Mouse (Mus musculus): ENCODE data around the gene Ssu72. TPM values are rescaled to one million over a fixed set of nuclear protein-coding genes. Genes with fewer than 3 reads are reported as not detected.

Ssu72 gene
- polyA plus RNA-seq, 1 experiment from 2014 or later = 115 TPM

DNA sequence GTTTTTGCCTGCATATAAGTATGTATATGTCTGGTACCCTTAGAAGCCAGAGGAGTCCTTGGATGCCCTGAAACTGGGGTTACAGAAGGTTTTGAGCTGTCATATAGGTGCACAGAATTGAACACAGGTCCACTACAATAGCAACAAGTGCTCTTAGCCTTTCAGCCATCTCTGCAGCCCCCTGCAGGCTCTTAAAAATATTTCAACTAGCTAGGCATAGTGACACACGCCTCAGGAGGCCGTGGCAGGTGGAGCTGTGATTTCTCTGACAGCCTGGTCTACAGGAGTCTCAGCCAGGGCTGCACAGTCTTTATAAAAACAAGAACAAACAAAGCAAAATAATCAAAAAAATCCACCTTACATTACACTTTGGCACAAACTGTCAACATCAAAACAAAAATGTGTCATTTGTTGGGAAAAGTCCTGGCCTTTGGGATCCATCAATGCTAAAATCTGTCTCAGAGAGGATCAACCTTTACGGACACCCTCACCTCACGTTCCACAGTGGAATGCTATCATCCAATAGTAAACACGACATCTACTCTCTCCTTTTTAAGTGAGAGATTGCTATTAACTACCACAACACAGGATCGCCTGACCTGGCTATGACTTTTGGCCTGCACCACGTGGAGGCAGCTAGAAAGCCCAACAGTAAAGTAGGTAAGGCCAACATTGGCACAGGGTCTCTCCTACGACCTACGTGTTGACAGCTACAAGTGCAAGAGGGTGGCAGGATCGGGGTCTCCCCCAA is 55.4 kb downstream of the Ssu72 start:
- ATAC-seq (ENCODE audit: insufficient number of reproducible peaks, insufficient read depth, low FRiP score, low read depth) = 0 out of 2 replicates have a peak, but pooled peaks have one; percentile 6
- 2% methylated on average over 10 of the region's 10 CpGs for WGBS
- peak overlapping the region; percentile 57 to 87 for H3K27ac ChIP-seq (replicated peaks in 1 of 2; ENCODE audit: control insufficient read depth in 1 of 2, insufficient read depth in 1 of 2, low read depth in 2 of 2, low read length in 2 of 2)

GRCm38 (mm10) chr4:155760613-155761355 is 56.2 kb downstream of the Ssu72 start, which contains the start of gene Atad3a:
Gene Atad3a, minus strand, starts transcription at chr4:155761093.
- WGBS = under 1% methylated on average over 68 of the region's 68 CpGs
- no peaks in the 10 kb centered on the region for H3K9me3 ChIP-seq (ENCODE audit: control insufficient read depth, low read length)
- H3K4me1 ChIP-seq (ENCODE audit: control insufficient read depth in 2 of 2, insufficient read depth in 2 of 2, low read length in 2 of 2) = peaks cover 12 to 35% of the 10 kb centered on the region in 2 experiments
- H3K27ac ChIP-seq (replicated peaks in 1 of 2; ENCODE audit: control insufficient read depth in 1 of 2, insufficient read depth in 1 of 2, low read depth in 2 of 2, low read length in 2 of 2) = peak within 1 kb of the TSS; percentile 57 to 87
- ATAC-seq (ENCODE audit: insufficient number of reproducible peaks, insufficient read depth, low FRiP score, low read depth) = peak; percentile 91
- H3K9ac ChIP-seq (ENCODE audit: low read length) = peak within 1 kb of the TSS; percentile 83
- H3K4me2 ChIP-seq (ENCODE audit: low read length) = peak within 1 kb of the TSS; percentile 97
- peak within 1 kb of the TSS; percentile 63 to 85 for H3K4me3 ChIP-seq (ENCODE audit: control insufficient read depth in 1 of 2, insufficient read depth in 1 of 2, low read depth in 1 of 2, low read length in 2 of 2)
- peaks cover 23% of the 10 kb centered on the region for H3K36me3 ChIP-seq (ENCODE audit: control insufficient read depth, insufficient read depth, low read length)
- no peaks in the 10 kb centered on the region for H3K27me3 ChIP-seq (ENCODE audit: control insufficient read depth, insufficient read depth, low read length)

More for the DNA sequence above, 55.4 kb downstream of the Ssu72 start:
- peak overlapping the region; percentile 94 for H3K4me2 ChIP-seq (ENCODE audit: low read length)
- peaks cover 12 to 35% of the 10 kb centered on the region in 2 experiments for H3K4me1 ChIP-seq (ENCODE audit: control insufficient read depth in 2 of 2, insufficient read depth in 2 of 2, low read length in 2 of 2)
- peak overlapping the region; percentile 63 to 85 for H3K4me3 ChIP-seq (ENCODE audit: control insufficient read depth in 1 of 2, insufficient read depth in 1 of 2, low read depth in 1 of 2, low read length in 2 of 2)
- H3K9me3 ChIP-seq (ENCODE audit: control insufficient read depth, low read length) = no peaks in the 10 kb centered on the region
- H3K27me3 ChIP-seq (ENCODE audit: control insufficient read depth, insufficient read depth, low read length) = no peaks in the 10 kb centered on the region
- H3K9ac ChIP-seq (ENCODE audit: low read length) = peak overlapping the region; percentile 81
- H3K36me3 ChIP-seq (ENCODE audit: control insufficient read depth, insufficient read depth, low read length) = peaks cover 31% of the 10 kb centered on the region

DNA sequence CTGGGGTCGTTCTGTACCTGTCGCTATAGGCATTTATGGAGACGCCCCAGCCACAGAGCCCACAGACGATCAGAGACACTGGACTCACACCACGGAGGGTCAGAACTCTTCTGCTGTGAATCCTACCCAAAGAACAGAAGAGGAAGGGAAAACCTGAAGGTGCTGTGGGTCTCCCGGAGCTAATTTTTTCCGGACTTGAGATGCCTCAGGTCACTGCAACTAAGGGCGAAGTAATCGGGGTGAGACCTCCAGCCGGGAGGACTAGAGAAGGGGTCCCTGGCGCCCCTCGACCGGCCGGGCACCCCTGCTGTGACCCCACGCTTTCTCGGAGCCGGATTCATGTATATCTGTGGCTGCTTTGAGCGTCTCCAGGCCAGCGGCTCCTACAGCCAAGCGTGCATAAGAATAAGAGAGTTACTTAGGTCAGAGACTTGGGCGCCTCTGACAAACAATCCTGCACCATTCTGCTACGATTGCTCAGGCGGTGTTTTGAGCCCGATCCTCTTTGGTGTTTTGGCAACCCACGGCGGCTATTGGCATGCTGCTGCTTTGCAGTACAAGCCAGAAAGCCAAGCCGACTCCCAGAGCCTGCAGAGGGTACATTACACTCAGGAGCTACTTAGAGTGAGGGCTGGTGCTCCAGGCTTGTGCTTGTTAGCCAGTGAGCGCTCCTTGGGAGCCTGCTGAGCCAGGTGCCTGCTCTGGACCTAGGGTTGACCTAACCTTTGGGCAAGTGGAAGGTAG is 56.9 kb downstream of the Ssu72 start:
- Histone ChIP-seq H3K4me1 (ENCODE audit: control insufficient read depth in 2 of 2, insufficient read depth in 2 of 2, low read length in 2 of 2) (peaks cover 12 to 35% of the 10 kb centered on the region in 2 experiments), H3K4me3 (ENCODE audit: control insufficient read depth in 1 of 2, insufficient read depth in 1 of 2, low read depth in 1 of 2, low read length in 2 of 2) (peak overlapping the region; percentile 63 to 85), H3K4me2 (ENCODE audit: low read length) (peak overlapping the region; percentile 97), H3K36me3 (ENCODE audit: control insufficient read depth, insufficient read depth, low read length) (peaks cover 16% of the 10 kb centered on the region), H3K9ac (ENCODE audit: low read length) (peak overlapping the region; percentile 83), H3K9me3 (ENCODE audit: control insufficient read depth, low read length) (no peaks in the 10 kb centered on the region), H3K27me3 (ENCODE audit: control insufficient read depth, insufficient read depth, low read length) (no peaks in the 10 kb centered on the region), H3K27ac (replicated peaks in 1 of 2; ENCODE audit: control insufficient read depth in 1 of 2, insufficient read depth in 1 of 2, low read depth in 2 of 2, low read length in 2 of 2) (peak overlapping the region in 1 of 2 experiments; percentile 48; a peak in 2 of 4 replicates)
- no peak for ATAC-seq (ENCODE audit: insufficient number of reproducible peaks, insufficient read depth, low FRiP score, low read depth)
- WGBS = 3% methylated on average over 28 of the region's 28 CpGs

- Histone ChIP-seq H3K36me3 (ENCODE audit: control insufficient read depth, insufficient read depth, low read length) (peaks cover 8% of the 10 kb centered on the region; the same call in 1 of the 2 replicates), H3K9ac (ENCODE audit: low read length) (no peak overlapping the region), H3K27me3 (ENCODE audit: control insufficient read depth, insufficient read depth, low read length) (no peaks in the 10 kb centered on the region), H3K4me2 (ENCODE audit: low read length) (0 out of 2 replicates have a peak overlapping the region, but pooled peaks have one; percentile 97), H3K27ac (replicated peaks in 1 of 2; ENCODE audit: control insufficient read depth in 1 of 2, insufficient read depth in 1 of 2, low read depth in 2 of 2, low read length in 2 of 2) (no peak overlapping the region), H3K4me1 (ENCODE audit: control insufficient read depth in 2 of 2, insufficient read depth in 2 of 2, low read length in 2 of 2) (peaks cover 7 to 29% of the 10 kb centered on the region in 2 experiments), H3K9me3 (ENCODE audit: control insufficient read depth, low read length) (no peaks in the 10 kb centered on the region), H3K4me3 (ENCODE audit: control insufficient read depth in 1 of 2, insufficient read depth in 1 of 2, low read depth in 1 of 2, low read length in 2 of 2) (no peak overlapping the region)
- 78% methylated on average over 3 of the region's 3 CpGs for WGBS
- ATAC-seq (ENCODE audit: insufficient number of reproducible peaks, insufficient read depth, low FRiP score, low read depth) = no peak
These were observed 57.8 kb downstream of the Ssu72 start for GRCm38 (mm10) chr4:155762357-155762756.

DNA sequence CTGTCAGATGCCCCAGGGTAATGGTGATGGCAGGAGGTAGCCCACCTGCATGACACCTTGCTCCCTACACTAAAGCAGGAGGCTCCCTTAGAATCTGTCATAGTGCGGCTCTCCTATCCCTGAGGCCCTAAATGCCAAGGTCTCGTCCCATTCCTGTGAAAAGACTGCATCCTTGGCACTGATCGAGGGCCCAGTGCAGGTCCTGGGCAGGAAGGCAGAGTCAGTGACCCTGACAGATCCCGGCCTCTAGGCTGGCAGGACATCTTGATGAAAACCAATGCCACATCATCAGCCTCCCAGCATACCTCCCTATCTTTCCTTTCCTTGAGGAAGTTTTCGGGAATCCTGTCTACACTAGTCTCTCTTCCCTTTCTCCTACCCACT is 64.9 kb downstream of the Ssu72 start:
- WGBS = 63% methylated on average over 5 of the region's 5 CpGs
- ATAC-seq (ENCODE audit: insufficient number of reproducible peaks, insufficient read depth, low FRiP score, low read depth) = no peak

GRCm38 (mm10) chr4:155769880-155770512 is 65.4 kb downstream of the Ssu72 start:
- peak overlapping the region; percentile 20 to 75 for H3K27ac ChIP-seq (replicated peaks in 1 of 2; ENCODE audit: control insufficient read depth in 1 of 2, insufficient read depth in 1 of 2, low read depth in 2 of 2, low read length in 2 of 2)
- peaks cover 8 to 17% of the 10 kb centered on the region in 2 experiments; a peak in 3 of 4 replicates for H3K4me1 ChIP-seq (ENCODE audit: control insufficient read depth in 2 of 2, insufficient read depth in 2 of 2, low read length in 2 of 2)
- H3K36me3 ChIP-seq (ENCODE audit: control insufficient read depth, insufficient read depth, low read length) = no peaks in the 10 kb centered on the region
- H3K4me3 ChIP-seq (ENCODE audit: control insufficient read depth in 1 of 2, insufficient read depth in 1 of 2, low read depth in 1 of 2, low read length in 2 of 2) = peak overlapping the region; percentile 63
- H3K27me3 ChIP-seq (ENCODE audit: control insufficient read depth, insufficient read depth, low read length) = peaks cover 35% of the 10 kb centered on the region
- H3K9me3 ChIP-seq (ENCODE audit: control insufficient read depth, low read length) = no peaks in the 10 kb centered on the region
- WGBS = under 1% methylated on average over 39 of the region's 39 CpGs
- ATAC-seq (ENCODE audit: insufficient number of reproducible peaks, insufficient read depth, low FRiP score, low read depth) = peak; percentile 87
- H3K9ac ChIP-seq (ENCODE audit: low read length) = peak overlapping the region; percentile 88
- H3K4me2 ChIP-seq (ENCODE audit: low read length) = peak overlapping the region; percentile 90

More for the DNA sequence above, 64.9 kb downstream of the Ssu72 start:
- Histone ChIP-seq H3K27ac (replicated peaks in 1 of 2; ENCODE audit: control insufficient read depth in 1 of 2, insufficient read depth in 1 of 2, low read depth in 2 of 2, low read length in 2 of 2) (no peak overlapping the region; a peak in 1 of 4 replicates), H3K9me3 (ENCODE audit: control insufficient read depth, low read length) (no peaks in the 10 kb centered on the region), H3K4me2 (ENCODE audit: low read length) (peak overlapping the region; percentile 90), H3K9ac (ENCODE audit: low read length) (peak overlapping the region; percentile 88), H3K27me3 (ENCODE audit: control insufficient read depth, insufficient read depth, low read length) (peaks cover 35% of the 10 kb centered on the region), H3K4me3 (ENCODE audit: control insufficient read depth in 1 of 2, insufficient read depth in 1 of 2, low read depth in 1 of 2, low read length in 2 of 2) (peak overlapping the region in 1 of 2 experiments; percentile 63; a peak in 2 of 4 replicates), H3K4me1 (ENCODE audit: control insufficient read depth in 2 of 2, insufficient read depth in 2 of 2, low read length in 2 of 2) (peaks cover 4 to 12% of the 10 kb centered on the region in 2 experiments; a peak in 3 of 4 replicates), H3K36me3 (ENCODE audit: control insufficient read depth, insufficient read depth, low read length) (no peaks in the 10 kb centered on the region)

Measured in heart, embryonic 14.5 days (tissue).